Mouse (Mus musculus) right cerebral cortex, postnatal 14 days (tissue): ENCODE measurements around the gene Crmp1.

ENCODE experiments used
- DNase-seq: peaks from one replicate; pipeline ENCODE4 v3.0.0; 2022

Gene Crmp1

DNA sequence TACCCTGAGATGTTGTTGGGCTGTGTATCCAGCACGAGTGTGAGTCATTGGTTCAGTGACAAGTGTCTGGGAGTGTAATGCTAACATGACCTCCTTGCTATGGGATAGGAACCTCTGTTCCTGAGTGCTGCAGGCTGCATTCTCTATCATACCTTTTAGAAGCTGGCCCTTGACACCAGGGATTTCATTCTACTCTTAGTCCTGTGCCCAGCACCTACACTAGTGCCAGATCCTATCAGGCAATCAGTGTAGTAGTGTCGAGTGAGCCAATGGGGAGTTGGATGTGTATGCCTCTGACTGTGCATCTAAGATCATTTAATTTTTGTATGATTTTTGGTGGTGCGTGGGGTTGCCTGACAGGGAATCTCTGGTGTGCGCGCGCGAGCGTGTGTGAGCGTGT is 516 bp upstream of the Crmp1 start:
- DNase-seq, result no peak

GRCm38 (mm10) chr5:37242360-37243168 is 824 bp downstream of the Crmp1 start:
- peak; percentile 51 for DNase-seq

- peak; percentile 50 for DNase-seq
These were observed 1.6 kb downstream of the Crmp1 start for GRCm38 (mm10) chr5:37243169-37243886.

- DNase-seq, result peak; percentile 78
These were observed 2.4 kb downstream of the Crmp1 start for GRCm38 (mm10) chr5:37244161-37244560.

- DNase-seq, result peak; percentile 23
These were observed 3.0 kb downstream of the Crmp1 start for GRCm38 (mm10) chr5:37244666-37245242.

DNA sequence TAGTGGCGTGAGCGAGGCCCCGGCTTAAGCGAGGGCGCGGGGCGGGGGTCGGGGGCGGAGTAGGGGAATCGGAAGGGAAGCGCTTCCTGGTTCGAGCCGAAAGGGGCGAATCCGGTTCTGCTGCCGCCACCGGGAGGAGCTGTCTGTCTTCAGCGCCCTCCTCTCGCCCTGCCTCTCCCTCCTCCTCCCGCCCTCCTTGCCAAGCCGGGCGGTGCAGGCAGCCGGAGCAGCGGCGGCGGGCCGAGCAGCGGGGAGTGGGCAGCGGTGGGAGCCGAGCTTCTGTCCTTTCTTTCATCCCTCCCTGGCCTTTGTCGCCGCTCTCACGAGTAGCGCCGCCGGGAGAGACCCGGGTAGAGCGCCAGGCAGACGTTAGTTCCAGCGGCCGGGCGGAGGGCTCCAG is 3.9 kb downstream of the Crmp1 start:
- peak; percentile 81 for DNase-seq

DNA sequence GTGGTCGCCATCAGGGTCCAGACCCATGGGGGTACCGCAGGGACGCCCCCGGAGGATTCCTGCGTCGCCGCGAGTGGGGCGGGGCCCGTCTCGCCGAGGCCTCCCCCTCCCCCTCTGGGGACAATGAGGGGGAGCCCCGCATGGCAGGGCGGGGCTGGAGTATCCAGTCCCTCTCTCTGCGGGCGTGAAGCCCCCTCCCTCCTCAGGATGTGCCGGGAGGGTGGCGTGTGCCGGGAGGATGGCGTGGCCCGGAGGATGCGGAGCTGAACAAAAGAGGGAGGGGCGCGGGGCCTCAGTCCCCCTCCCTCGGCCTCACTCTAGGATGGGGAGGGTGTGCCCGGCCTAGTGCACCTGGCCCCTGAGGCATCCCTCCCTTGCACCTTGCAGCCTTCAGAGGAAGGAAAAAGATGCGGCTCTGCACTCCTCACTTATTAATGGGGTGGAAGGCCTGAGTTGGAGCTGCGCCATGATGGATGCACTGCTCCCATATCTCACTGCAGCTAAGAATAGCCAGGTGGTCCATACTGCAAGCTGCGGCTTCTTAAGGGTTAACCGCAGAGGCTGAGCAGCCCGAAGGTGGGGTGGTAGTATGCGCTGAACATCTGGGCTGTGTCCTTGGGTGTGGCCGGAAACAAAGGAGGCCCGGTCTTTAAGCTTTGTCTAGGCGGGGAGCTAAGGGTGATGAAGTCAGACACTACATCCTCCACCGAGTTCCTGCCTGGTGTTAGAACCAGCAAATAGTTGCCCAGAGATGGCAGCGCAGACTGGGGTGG is 4.6 kb downstream of the Crmp1 start:
- peak; percentile 44 for DNase-seq

- no peak for DNase-seq
These were observed 5.7 kb downstream of the Crmp1 start for GRCm38 (mm10) chr5:37247456-37247855.

DNA sequence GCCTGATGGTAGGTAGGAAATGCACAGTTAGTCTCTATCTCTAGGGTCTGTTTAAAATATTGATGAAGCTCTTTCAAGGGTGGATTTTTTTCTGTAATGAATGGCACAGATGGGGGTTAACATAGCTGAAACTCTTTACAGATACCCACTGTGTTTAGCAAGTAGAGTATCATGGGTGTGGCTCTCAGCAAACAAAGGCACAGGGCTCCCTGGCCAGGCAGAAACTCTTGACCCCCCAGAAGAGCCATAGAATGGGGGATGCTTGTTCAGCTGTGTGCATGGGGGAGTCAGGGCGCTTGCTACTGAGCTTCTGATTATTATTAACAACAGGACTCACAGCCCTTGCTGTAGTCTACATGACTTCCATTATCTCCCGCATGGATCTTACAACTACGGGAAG is 7.1 kb downstream of the Crmp1 start:
- no peak for DNase-seq

GRCm38 (mm10) chr5:37251596-37251995 is 9.9 kb downstream of the Crmp1 start:
- DNase-seq, result no peak

- DNase-seq, result no peak
These were observed 10.5 kb downstream of the Crmp1 start for GRCm38 (mm10) chr5:37252101-37252804.

- peak; percentile 19 for DNase-seq
These were observed 12.8 kb downstream of the Crmp1 start for GRCm38 (mm10) chr5:37254523-37254922.

- DNase-seq, result peak; percentile 37
These were observed 15.1 kb downstream of the Crmp1 start for GRCm38 (mm10) chr5:37256823-37257222.

DNA sequence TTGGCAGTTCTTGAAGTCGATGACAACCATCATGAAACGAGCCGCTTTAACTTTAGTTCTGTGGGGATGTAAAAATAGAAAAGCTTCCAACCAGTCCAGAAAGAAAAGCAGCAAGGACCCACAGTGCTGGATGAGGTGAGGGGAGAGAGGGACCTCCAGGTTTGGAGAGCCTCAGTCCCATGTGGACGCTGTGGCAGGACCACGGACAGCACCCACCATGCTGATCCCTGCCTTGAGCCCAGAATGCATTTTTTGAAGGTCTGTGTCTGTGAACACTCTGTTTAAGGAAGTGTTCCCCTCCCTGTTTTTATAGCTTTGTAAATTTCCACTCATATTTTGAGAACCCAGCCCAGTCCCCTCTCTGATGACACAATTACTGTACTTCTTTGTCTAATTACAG is 15.5 kb downstream of the Crmp1 start:
- no peak for DNase-seq

GRCm38 (mm10) chr5:37261734-37262133 is 20.0 kb downstream of the Crmp1 start:
- DNase-seq, result no peak

GRCm38 (mm10) chr5:37263816-37264215 is 22.1 kb downstream of the Crmp1 start:
- DNase-seq, result no peak

DNA sequence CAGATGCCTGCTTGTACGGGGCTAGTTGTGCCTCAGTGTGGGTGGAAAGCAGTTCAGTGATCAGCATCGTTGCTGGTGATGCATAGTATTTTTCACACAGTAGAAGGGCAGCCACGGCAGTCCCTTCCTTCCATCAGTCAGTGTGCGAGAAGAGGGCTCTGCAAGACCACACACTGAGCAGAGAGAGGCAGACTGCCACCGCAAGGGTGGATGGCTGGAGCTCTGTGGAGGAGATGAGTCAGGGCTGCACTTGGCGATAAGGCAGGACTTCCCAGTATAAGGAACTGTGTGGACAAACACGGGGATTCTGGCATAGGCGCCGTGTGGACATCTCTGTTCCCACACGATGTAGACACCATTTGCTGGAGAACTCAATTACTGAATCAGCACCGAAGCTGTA is 39.3 kb downstream of the Crmp1 start:
- DNase-seq, result no peak

DNA sequence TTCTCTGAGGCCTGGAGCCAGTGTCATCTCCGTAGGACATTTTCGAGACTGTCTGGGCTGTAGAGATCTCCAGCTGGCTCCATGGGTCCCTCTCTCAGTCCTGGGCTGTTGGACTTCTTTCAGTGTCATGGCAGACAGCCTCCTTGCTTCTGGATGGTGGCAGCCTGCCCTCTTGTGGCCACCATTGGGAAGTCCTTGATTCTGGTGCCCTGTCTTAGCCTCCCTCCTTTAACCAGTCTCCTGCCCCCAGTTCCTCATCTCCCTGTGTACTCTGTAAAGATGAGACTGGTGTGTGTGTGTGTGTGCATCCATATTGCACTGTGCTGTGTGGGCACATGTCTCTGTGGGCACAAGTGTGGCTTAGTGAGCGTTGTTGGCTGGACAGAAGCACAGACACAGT is 46.6 kb downstream of the Crmp1 start:
- DNase-seq, result peak; percentile 61

DNA sequence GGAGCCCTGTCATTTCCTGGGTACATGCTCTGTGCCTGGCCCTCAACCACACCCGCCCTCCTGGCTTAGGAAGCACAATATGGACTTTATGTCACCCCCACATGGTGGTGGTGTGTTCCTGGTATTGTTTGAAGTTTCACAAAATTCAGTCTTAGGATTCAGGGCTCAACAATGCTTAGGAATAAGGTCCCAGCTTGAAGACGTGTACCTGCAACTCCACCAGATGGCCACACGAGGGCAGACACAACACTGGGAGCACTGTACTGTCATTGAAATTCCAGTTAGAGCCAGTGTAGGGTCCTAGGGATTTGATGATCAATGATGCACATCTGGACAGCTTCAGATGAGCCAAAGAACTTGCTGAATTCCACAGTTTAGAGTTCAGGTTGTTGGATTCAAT is 47.5 kb downstream of the Crmp1 start:
- peak; percentile 58 for DNase-seq

GRCm38 (mm10) chr5:37290983-37291382 is 49.2 kb downstream of the Crmp1 start:
- peak; percentile 49 for DNase-seq

DNA sequence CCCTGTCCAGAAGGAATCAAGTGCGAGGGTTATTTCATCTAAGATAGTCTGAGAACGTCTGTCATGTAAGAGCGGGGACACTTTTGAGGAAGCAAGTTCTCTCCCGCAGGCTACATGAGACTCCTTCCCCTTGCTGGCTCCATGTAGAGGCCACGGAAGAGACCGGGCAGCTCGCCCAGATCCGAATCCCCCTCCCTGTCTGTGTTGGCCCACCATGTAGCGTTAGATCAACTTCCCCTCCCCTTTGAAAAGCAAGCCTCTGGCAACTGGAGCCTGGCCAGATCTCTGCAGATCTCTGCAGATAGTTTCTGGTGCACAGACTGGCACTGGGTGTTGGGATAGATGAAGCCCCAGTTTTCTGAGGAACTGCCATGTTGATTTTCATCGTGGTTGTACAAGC is 55.0 kb downstream of the Crmp1 start:
- DNase-seq, result no peak

GRCm38 (mm10) chr5:37298370-37298769 is 56.6 kb downstream of the Crmp1 start:
- no peak for DNase-seq

- DNase-seq, result no peak
These were observed 68.3 kb downstream of the Crmp1 start for GRCm38 (mm10) chr5:37310026-37310425.
